Mouse (Mus musculus) E14TG2a.4 (cell line): Measurements from ENCODE around the gene Mtnr1a.

Source experiments
- CTCF ChIP-seq: conservative IDR thresholded peaks from 2 replicates; pipeline ENCODE4 v1.5.1; 2014; ENCODE audit warnings: low read length
- NANOG ChIP-seq: IDR thresholded peaks from 2 replicates; pipeline ENCODE4 v1.6.1; 2014; ENCODE audit warnings: borderline replicate concordance, low read length, mixed read lengths
- POU5F1 ChIP-seq: IDR thresholded peaks from 2 replicates; pipeline ENCODE4 v1.6.1; 2014; ENCODE audit warnings: low read length, borderline replicate concordance

- TF ChIP-seq CTCF (no peak), POU5F1 (no peak), NANOG (no peak)
These were observed 42.9 kb downstream of the Mtnr1a start for GRCm38 (mm10) chr8:45111820-45112219.
